Mouse (Mus musculus) E14TG2a.4 (cell line): Measurements from ENCODE around the gene Ugt1a5.

ENCODE experiments used
- H3K27me3 ChIP-seq: 2 replicates; pipeline ENCODE4 v1.6.1; 2014; ENCODE audit warnings: low read length, control low read depth; ENCODE audit not compliant: insufficient read depth
- H3K36me3 ChIP-seq: 2 replicates; pipeline ENCODE4 v1.6.1; 2014; ENCODE audit warnings: low read length, control low read depth; ENCODE audit not compliant: insufficient read depth
- H3K4me1 ChIP-seq: replicated peaks from 2 replicates; pipeline ENCODE4 v1.6.1; 2014; ENCODE audit warnings: low read depth, low read length, control low read depth
- H3K4me3 ChIP-seq: replicated peaks from 2 replicates; pipeline ENCODE4 v1.5.1; 2014; ENCODE audit warnings: mild to moderate bottlenecking, low read length
- H3K9me3 ChIP-seq: 2 replicates; pipeline ENCODE4 v1.6.1; 2014; ENCODE audit warnings: low read length, control low read depth
- CTCF ChIP-seq: conservative IDR thresholded peaks from 2 replicates; pipeline ENCODE4 v1.5.1; 2014; ENCODE audit warnings: low read length
- NANOG ChIP-seq: IDR thresholded peaks from 2 replicates; pipeline ENCODE4 v1.6.1; 2014; ENCODE audit warnings: borderline replicate concordance, low read length, mixed read lengths
- POU5F1 ChIP-seq: IDR thresholded peaks from 2 replicates; pipeline ENCODE4 v1.6.1; 2014; ENCODE audit warnings: low read length, borderline replicate concordance

Ugt1a5 gene

GRCm38 (mm10) chr1:88238771-88239170 is 73.0 kb downstream of the Ugt1a5 start:
- Histone ChIP-seq H3K4me1 (no peaks in the 10 kb centered on the region), H3K27me3 (peaks cover 10% of the 10 kb centered on the region; the same call in 1 of the 2 replicates), H3K4me3 (no peak overlapping the region), H3K36me3 (no peaks in the 10 kb centered on the region), H3K9me3 (peaks cover 72% of the 10 kb centered on the region)
- TF ChIP-seq CTCF (no peak), NANOG (no peak), POU5F1 (0 out of 2 replicates have a peak, but pooled peaks have one; percentile 23)

GRCm38 (mm10) chr1:88240072-88240471 is 74.3 kb downstream of the Ugt1a5 start:
- no peaks in the 10 kb centered on the region for H3K4me1 ChIP-seq
- H3K9me3 ChIP-seq: peaks cover 68% of the 10 kb centered on the region
- TF ChIP-seq POU5F1: no peak
- no peak for TF ChIP-seq CTCF
- no peak for TF ChIP-seq NANOG
- H3K36me3 ChIP-seq: no peaks in the 10 kb centered on the region
- H3K4me3 ChIP-seq: no peak overlapping the region
- H3K27me3 ChIP-seq: peaks cover 7% of the 10 kb centered on the region; the same call in 1 of the 2 replicates

GRCm38 (mm10) chr1:88240579-88240978 is 74.8 kb downstream of the Ugt1a5 start:
- no peaks in the 10 kb centered on the region for H3K4me1 ChIP-seq
- peaks cover 5% of the 10 kb centered on the region; the same call in 1 of the 2 replicates for H3K27me3 ChIP-seq
- H3K4me3 ChIP-seq: no peak overlapping the region
- peaks cover 66% of the 10 kb centered on the region for H3K9me3 ChIP-seq
- H3K36me3 ChIP-seq: no peaks in the 10 kb centered on the region
- TF ChIP-seq POU5F1: no peak
- TF ChIP-seq NANOG: no peak
- no peak for TF ChIP-seq CTCF

GRCm38 (mm10) chr1:88243861-88244260 is 78.0 kb downstream of the Ugt1a5 start:
- Histone ChIP-seq H3K9me3 (peaks cover 36% of the 10 kb centered on the region), H3K36me3 (no peaks in the 10 kb centered on the region), H3K4me1 (no peaks in the 10 kb centered on the region), H3K4me3 (no peak overlapping the region), H3K27me3 (peaks cover 6% of the 10 kb centered on the region; the same call in 1 of the 2 replicates)
- TF ChIP-seq NANOG (no peak), POU5F1 (no peak), CTCF (no peak)

- no peaks in the 10 kb centered on the region for H3K36me3 ChIP-seq
- H3K4me1 ChIP-seq: no peaks in the 10 kb centered on the region
- peaks cover 20% of the 10 kb centered on the region for H3K9me3 ChIP-seq
- H3K4me3 ChIP-seq: no peak overlapping the region
- H3K27me3 ChIP-seq: 0 out of 2 replicates have a peak, but pooled peaks cover 2% of the 10 kb centered on the region
- TF ChIP-seq CTCF (no peak), NANOG (no peak), POU5F1 (no peak)
These were observed 80.1 kb downstream of the Ugt1a5 start for GRCm38 (mm10) chr1:88245881-88246280.

- Histone ChIP-seq H3K9me3 (peaks cover 20% of the 10 kb centered on the region), H3K4me3 (no peak overlapping the region), H3K36me3 (no peaks in the 10 kb centered on the region), H3K4me1 (no peaks in the 10 kb centered on the region), H3K27me3 (0 out of 2 replicates have a peak, but pooled peaks cover 2% of the 10 kb centered on the region)
- no peak for TF ChIP-seq NANOG
- TF ChIP-seq POU5F1: no peak
- no peak for TF ChIP-seq CTCF
These were observed 80.6 kb downstream of the Ugt1a5 start for GRCm38 (mm10) chr1:88246386-88246785.

- no peaks in the 10 kb centered on the region for H3K36me3 ChIP-seq
- TF ChIP-seq NANOG: no peak
- no peak for TF ChIP-seq CTCF
- no peak for TF ChIP-seq POU5F1
- peaks cover 21% of the 10 kb centered on the region for H3K9me3 ChIP-seq
- no peak overlapping the region for H3K4me3 ChIP-seq
- 0 out of 2 replicates have a peak, but pooled peaks cover 6% of the 10 kb centered on the region for H3K27me3 ChIP-seq
- no peaks in the 10 kb centered on the region for H3K4me1 ChIP-seq
These were observed 81.8 kb downstream of the Ugt1a5 start for GRCm38 (mm10) chr1:88247660-88248059.

GRCm38 (mm10) chr1:88248658-88249057 is 82.8 kb downstream of the Ugt1a5 start:
- H3K36me3 ChIP-seq: no peaks in the 10 kb centered on the region
- TF ChIP-seq NANOG (no peak), POU5F1 (no peak), CTCF (no peak)

GRCm38 (mm10) chr1:88249596-88249995 is 83.8 kb downstream of the Ugt1a5 start:
- TF ChIP-seq POU5F1 (no peak), NANOG (no peak), CTCF (no peak)
- Histone ChIP-seq H3K9me3 (peaks cover 15% of the 10 kb centered on the region; the same call in 1 of the 2 replicates), H3K4me1 (no peaks in the 10 kb centered on the region), H3K4me3 (no peak overlapping the region), H3K27me3 (0 out of 2 replicates have a peak, but pooled peaks cover 7% of the 10 kb centered on the region), H3K36me3 (no peaks in the 10 kb centered on the region)

More at GRCm38 (mm10) chr1:88248658-88249057, 82.8 kb downstream of the Ugt1a5 start:
- Histone ChIP-seq H3K27me3 (0 out of 2 replicates have a peak, but pooled peaks cover 7% of the 10 kb centered on the region), H3K9me3 (peaks cover 15% of the 10 kb centered on the region; the same call in 1 of the 2 replicates), H3K4me1 (no peaks in the 10 kb centered on the region), H3K4me3 (no peak overlapping the region)
